Mouse (Mus musculus) testis, adult 2 months (tissue): ENCODE results near the gene Dot1l.

Experiments used
- CTCF ChIP-seq: fragments of 200-500 bp; IDR thresholded peaks from 2 replicates; pipeline ENCODE4 v1.5.1; 2012; ENCODE audit warnings: low read depth, mild to moderate bottlenecking, inconsistent platforms, low read length, moderate library complexity; ENCODE audit not compliant: control insufficient read depth, insufficient read depth, insufficient replicate concordance
- POLR2A ChIP-seq: fragments of 200-500 bp; IDR thresholded peaks from 2 replicates; pipeline ENCODE4 v1.6.1; 2012; ENCODE audit warnings: low read depth, mild to moderate bottlenecking, inconsistent platforms, low read length, moderate library complexity; ENCODE audit not compliant: control insufficient read depth

DNA sequence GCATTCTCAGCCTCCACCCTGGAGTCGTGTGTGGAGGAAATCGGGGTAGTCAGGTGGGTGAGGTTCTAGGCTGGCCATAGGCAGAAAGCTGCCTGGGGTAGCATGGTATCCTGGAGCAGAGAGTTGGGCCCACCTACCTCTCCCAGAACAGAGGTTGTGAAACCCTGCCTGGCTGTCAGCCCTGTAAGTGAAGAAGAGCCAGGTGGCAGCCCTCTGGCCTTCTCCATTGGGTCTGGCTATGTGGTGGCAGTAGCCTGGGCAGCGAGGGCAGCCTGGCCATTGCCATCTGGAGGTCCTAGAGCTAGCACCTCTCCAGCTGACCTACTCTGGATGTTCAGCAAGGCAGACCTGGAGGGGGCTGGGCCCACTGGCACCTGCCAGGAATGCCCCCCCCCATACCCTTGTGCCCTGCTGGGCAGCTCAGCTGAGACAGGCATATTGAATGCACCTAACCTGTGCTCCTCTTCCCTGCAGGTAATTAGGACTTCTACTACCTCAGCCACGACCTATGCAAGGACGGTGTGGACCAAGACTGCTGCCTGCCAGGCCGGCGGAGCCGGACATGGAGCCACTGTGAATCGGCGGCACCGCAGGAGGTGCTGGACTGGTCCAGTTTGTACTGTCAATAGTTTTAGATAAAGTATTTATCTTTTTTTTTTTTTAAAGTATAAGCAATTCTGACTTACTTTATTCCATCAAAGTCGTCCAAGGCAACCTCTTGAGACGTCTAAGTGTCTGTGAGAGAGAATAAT is 38.2 kb downstream of the Dot1l start:
- TF ChIP-seq CTCF (no peak), POLR2A (no peak)
